Mouse (Mus musculus) brain, adult 2 months (tissue): ENCODE measurements at regions not wholly inside any gene's neighbourhood (a gene's known extent, or its start where the extent isn't known, plus 50 kb on each side); places are given as distances from the start of the nearest gene placed in this dataset.
"Not testable (repeated sequence)": the region's sequence is repeated elsewhere in the genome, so short reads cannot be mapped to it uniquely, and the experiment has no call there.

ENCODE experiments used
- DNase-seq: peaks from one replicate; pipeline ENCODE4 v3.0.0; 2011; ENCODE audit warnings: low read depth, low spot score

DNA sequence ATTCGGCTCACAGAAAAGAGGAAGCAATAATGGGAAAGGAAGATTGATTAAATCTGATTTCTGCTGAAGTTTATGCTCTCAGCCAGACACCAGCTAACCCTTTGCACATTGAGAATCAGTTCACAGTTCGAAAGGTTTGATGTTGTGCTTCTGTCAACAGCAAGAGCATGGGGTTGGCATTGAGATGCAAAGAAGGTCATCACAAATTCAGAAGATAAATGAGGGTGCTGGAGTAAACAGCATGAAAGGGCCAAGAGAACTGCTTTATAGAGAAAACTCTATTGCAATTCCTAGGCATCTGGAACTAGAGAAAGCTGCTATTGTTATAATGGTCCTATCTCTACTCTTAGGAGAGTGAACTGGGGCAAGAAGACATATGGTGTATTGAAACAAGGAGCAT lies 250.8 kb downstream of the Rab38 start:
- DNase-seq = no peak

DNA sequence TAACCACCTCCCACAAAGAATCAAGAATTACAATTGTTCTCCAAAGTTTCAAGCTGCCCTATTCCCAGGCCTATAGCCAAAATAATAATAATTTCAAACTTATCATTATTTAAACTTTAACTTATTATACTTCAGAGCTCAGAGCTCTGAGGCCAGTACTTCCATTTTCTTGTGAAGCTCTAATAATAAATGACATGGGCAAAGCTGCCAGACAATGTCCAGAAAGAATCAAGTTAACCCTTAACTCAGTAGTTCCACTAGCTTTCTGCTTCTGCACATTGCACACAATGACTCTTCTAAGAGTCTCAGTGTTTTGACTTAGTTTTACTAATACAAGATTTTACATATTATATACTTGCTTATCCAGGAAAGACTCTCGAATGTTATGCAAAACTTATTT lies 291.0 kb downstream of the Rab38 start:
- DNase-seq = not testable (repeated sequence)

GRCm38 (mm10) chr7:88734506-88734905 lies 304.4 kb downstream of the Rab38 start:
- DNase-seq = no peak

DNA sequence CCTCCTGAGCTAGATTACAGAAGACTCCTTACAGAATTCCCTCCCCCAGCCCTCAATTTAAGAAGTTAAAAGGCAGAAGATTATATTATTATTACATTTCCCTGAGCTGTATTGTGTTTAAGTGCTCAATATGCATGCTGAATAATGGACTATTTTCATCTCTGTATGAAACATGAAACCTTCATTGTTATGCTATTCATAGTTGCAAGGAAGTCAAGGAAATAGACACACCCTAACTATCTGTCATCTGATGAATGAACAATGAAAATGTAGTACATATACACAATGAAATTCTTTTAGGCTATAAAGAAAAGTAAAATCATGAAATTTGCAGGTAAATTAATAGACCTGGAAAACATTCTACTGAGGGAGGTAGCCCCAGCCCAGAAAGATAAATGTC lies 305.7 kb downstream of the Rab38 start:
- no peak for DNase-seq

- DNase-seq = no peak
Observed at GRCm38 (mm10) chr7:88777371-88777770, 347.3 kb downstream of the Rab38 start.

DNA sequence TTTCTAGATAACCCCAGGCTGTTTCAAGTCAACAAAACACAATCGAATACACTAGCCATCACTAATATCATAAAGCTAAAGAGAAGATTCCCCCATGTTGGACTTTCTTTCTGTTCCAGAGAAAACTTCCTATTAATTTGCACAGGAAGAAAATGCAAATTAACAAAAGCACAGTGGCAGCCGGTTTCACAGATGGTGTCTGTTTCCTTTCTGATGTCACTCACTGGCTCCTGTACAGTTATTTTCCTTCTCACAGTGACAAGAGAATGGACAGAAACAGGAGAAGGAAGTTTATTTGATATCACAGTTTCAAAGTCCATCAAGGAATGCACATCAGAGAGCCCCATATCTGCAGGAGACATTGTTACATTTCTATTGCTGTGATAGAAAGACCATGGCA lies 352.8 kb downstream of the Rab38 start:
- DNase-seq = peak; percentile 61

- DNase-seq = peak; percentile 7
Observed at GRCm38 (mm10) chr7:88808175-88808574, 378.1 kb downstream of the Rab38 start.

DNA sequence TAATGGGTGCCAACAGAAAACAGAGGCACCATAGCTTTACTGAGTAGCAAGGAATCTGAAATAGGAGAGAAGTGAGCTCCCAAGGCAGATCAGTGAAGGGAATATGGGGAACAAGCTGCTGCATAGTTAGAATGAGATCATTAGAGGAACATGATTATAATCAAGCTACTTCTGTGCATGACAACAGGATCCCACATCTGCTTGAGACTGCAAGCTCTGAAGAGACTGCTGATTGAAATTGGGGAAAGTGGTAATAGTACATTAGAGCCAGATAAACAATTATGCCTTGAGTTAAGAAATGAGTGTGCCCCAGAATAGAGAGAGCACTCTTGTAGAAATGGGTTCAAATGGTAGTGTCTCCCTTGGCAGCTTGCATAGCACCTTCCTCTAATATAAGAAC lies 380.1 kb downstream of the Rab38 start:
- peak; percentile 31 for DNase-seq

- peak; percentile 73 for DNase-seq
Observed at GRCm38 (mm10) chr7:88820204-88820603, 390.1 kb downstream of the Rab38 start.

DNA sequence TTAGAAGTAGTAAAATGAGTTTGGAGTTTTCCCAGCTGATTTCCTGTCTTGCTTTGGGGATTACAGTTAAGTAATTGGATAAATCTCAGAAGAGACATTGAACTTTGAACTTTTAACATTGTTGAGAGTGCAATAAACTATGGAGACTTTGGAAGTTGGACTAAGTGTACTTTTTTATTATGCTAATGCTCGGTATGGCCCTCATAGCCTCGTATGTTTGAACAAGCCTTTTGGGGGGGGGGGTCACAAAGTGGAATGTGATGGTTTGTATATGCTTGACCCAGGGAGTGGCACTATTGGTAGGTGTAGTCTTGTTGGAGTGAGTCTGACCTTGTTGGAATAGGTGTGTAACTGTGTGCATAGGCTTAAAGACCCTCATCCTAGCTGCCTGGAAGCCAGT lies 396.4 kb downstream of the Rab38 start:
- no peak for DNase-seq

DNA sequence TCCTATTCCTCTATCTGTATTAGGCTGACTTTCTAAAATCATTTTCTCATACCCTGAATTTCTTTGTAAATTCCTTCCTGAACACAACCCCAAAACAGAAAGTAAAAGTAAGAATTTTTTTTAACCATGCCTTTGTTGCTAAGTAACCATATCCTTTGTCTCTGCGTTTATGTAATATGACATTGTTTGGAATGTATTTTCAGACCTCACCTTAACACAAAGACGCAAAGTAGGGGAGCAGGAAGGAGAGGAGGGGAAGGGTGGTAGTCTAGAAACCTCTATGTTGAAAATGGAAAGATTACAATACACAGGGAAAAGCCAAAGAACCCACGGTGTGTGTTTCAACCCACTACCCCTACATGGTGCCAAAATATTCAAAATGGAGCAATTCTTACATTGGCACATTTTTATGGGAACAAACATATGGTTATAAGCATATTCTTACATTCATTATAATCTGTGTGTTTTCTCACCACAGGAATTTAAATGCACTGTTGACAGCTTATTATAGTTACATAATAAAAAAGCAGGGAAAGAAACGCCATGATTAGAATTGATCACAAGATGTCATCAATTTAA lies 418.0 kb downstream of the Rab38 start:
- peak; percentile 27 for DNase-seq
